Mouse (Mus musculus) kidney, adult 10 weeks (tissue): ENCODE results near the gene Nudt6. TPM values are rescaled to one million over a fixed set of nuclear protein-coding genes. Genes with fewer than 3 reads are reported as not detected.

Experiments used
- polyA plus RNA-seq: library from polyadenylated mRNA; stranded (reverse); fragments of 350-450 nt; fragmentation: Illumina TruSeq; extraction: RNeasy Lipid Tissue Mini Kit (QIAGEN cat#74804); gene quantifications from one replicate; pipeline ENCODE4 v1.2.3, GENCODE M21; 2014; ENCODE audit warnings: low read depth, low replicate concordance

The Nudt6 gene
- polyA plus RNA-seq = 4.5 TPM

DNA sequence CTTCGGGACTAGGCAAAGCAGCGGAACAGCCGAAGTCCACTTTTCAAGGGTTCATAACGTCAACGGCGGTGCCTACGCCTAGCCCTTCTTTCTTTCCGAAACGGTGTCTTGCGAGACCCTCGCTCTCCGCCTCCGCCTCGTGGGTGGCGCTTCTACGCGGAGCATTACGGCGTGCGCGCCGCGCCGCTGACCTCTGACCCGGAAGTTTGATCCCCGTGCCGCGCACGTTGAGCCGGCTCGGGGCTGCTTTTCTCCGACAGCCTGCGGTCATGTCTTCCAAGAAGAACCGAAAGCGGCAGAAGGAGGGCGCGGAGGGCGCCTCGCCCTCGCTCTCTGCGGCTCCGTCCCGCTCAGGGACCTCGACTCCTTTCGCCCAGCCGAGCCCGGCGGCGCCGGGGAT is at the start of gene Nudt6:
Gene Nudt6, minus strand, starts transcription at position 140 of the 400 bp plus-strand sequence.

GRCm38 (mm10) chr3:37419458-37419991 is 486 bp downstream of the Nudt6 start, which contains the start of gene Spata5:
Gene Spata5, plus strand, starts transcription at chr3:37419896.

Other genes starting within 250 kb of the Nudt6 start
- not detected for gene Il21, start 187.6 kb downstream of the Nudt6 start, polyA plus RNA-seq
- 8.3 TPM for gene Bbs12, start 107.7 kb downstream of the Nudt6 start, polyA plus RNA-seq
- 85.7 TPM for gene Cetn4, start 107.5 kb downstream of the Nudt6 start, polyA plus RNA-seq
- 4.3 TPM for gene Fgf2, start 71.9 kb downstream of the Nudt6 start, polyA plus RNA-seq
- gene Spata5, start 315 bp downstream of the Nudt6 start, polyA plus RNA-seq = 17.5 TPM
- 27.6 TPM for gene Spry1, start 219.7 kb upstream of the Nudt6 start, polyA plus RNA-seq